Mouse (Mus musculus): ENCODE data around the gene Cd160.

Gene Cd160

GRCm38 (mm10) chr3:96757691-96758090 is 71.5 kb downstream of the Cd160 start:
- no peak for DNase-seq

GRCm38 (mm10) chr3:96755935-96756334 is 73.2 kb downstream of the Cd160 start:
- no peak for DNase-seq
